Mouse (Mus musculus): ENCODE measurements around the gene Tnk2. TPM values are rescaled to one million over a fixed set of nuclear protein-coding genes. Genes with fewer than 3 reads are reported as not detected.

Gene Tnk2
- total RNA-seq, 2 experiments from 2014 or later, result 8.8 to 11.0 TPM

GRCm38 (mm10) chr16:32672861-32673560 is 29.3 kb downstream of the Tnk2 start:
- no peak for ATAC-seq (replicated peaks; ENCODE audit: poor library complexity, severe bottlenecking)

GRCm38 (mm10) chr16:32674121-32674740 is 30.6 kb downstream of the Tnk2 start:
- ATAC-seq (replicated peaks; ENCODE audit: poor library complexity, severe bottlenecking), result no peak

- no peak for ATAC-seq (replicated peaks; ENCODE audit: poor library complexity, severe bottlenecking)
Observed at GRCm38 (mm10) chr16:32677040-32677700, 33.5 kb downstream of the Tnk2 start.

GRCm38 (mm10) chr16:32677903-32678302 is 34.2 kb downstream of the Tnk2 start:
- ATAC-seq (replicated peaks; ENCODE audit: poor library complexity, severe bottlenecking), result no peak

- ATAC-seq (replicated peaks; ENCODE audit: poor library complexity, severe bottlenecking), result no peak
Observed at GRCm38 (mm10) chr16:32678812-32679211, 35.1 kb downstream of the Tnk2 start.

- no peak for ATAC-seq (replicated peaks; ENCODE audit: poor library complexity, severe bottlenecking)
Observed at GRCm38 (mm10) chr16:32679976-32680375, 36.3 kb downstream of the Tnk2 start.

GRCm38 (mm10) chr16:32680806-32681205 is 37.1 kb downstream of the Tnk2 start:
- ATAC-seq (replicated peaks; ENCODE audit: poor library complexity, severe bottlenecking), result no peak

- ATAC-seq (replicated peaks; ENCODE audit: poor library complexity, severe bottlenecking), result peak; percentile 76
Observed at GRCm38 (mm10) chr16:32682194-32682593, 38.5 kb downstream of the Tnk2 start.

- ATAC-seq (replicated peaks; ENCODE audit: poor library complexity, severe bottlenecking), result no peak
Observed at GRCm38 (mm10) chr16:32682841-32683240, 39.2 kb downstream of the Tnk2 start.

- ATAC-seq (replicated peaks; ENCODE audit: poor library complexity, severe bottlenecking), result peak; percentile 54; the same call in 1 of the 2 replicates
Observed at GRCm38 (mm10) chr16:32683343-32683742, 39.7 kb downstream of the Tnk2 start.

- ATAC-seq (replicated peaks; ENCODE audit: poor library complexity, severe bottlenecking), result no peak
Observed at GRCm38 (mm10) chr16:32685405-32685804, 41.7 kb downstream of the Tnk2 start.

GRCm38 (mm10) chr16:32685998-32686397 is 42.3 kb downstream of the Tnk2 start:
- ATAC-seq (replicated peaks; ENCODE audit: poor library complexity, severe bottlenecking), result no peak

GRCm38 (mm10) chr16:32687221-32687620 is 43.5 kb downstream of the Tnk2 start:
- ATAC-seq (replicated peaks; ENCODE audit: poor library complexity, severe bottlenecking), result no peak

GRCm38 (mm10) chr16:32688770-32689169 is 45.1 kb downstream of the Tnk2 start:
- peak; percentile 63 for ATAC-seq (replicated peaks; ENCODE audit: poor library complexity, severe bottlenecking)

GRCm38 (mm10) chr16:32689501-32689900 is 45.8 kb downstream of the Tnk2 start:
- peak; percentile 52; the same call in 1 of the 2 replicates for ATAC-seq (replicated peaks; ENCODE audit: poor library complexity, severe bottlenecking)

- ATAC-seq (replicated peaks; ENCODE audit: poor library complexity, severe bottlenecking), result no peak
Observed at GRCm38 (mm10) chr16:32696841-32697464, 53.3 kb downstream of the Tnk2 start.

- ATAC-seq (replicated peaks; ENCODE audit: poor library complexity, severe bottlenecking), result 0 out of 2 replicates have a peak, but pooled peaks have one; percentile 26
Observed at GRCm38 (mm10) chr16:32697665-32698446, 54.2 kb downstream of the Tnk2 start.

- ATAC-seq (replicated peaks; ENCODE audit: poor library complexity, severe bottlenecking), result peak; percentile 87
Observed at GRCm38 (mm10) chr16:32698550-32698949, 54.9 kb downstream of the Tnk2 start.

- no peak for ATAC-seq (replicated peaks; ENCODE audit: poor library complexity, severe bottlenecking)
Observed at GRCm38 (mm10) chr16:32703312-32703912, 59.7 kb downstream of the Tnk2 start.

GRCm38 (mm10) chr16:32705606-32706005 is 61.9 kb downstream of the Tnk2 start:
- ATAC-seq (replicated peaks; ENCODE audit: poor library complexity, severe bottlenecking), result no peak

All from granulocyte monocyte progenitor cell, adult 5-6 weeks (primary cell).